Mouse (Mus musculus) urinary bladder, postnatal 14 days (tissue): ENCODE data around the gene Fgd6.

Source experiments
- DNase-seq: peaks from one replicate; pipeline ENCODE4 v3.0.0; 2021; ENCODE audit warnings: low spot score

Gene Fgd6

GRCm38 (mm10) chr10:94095743-94096465, 60.1 kb downstream of the Fgd6 start:
- no peak for DNase-seq

DNA sequence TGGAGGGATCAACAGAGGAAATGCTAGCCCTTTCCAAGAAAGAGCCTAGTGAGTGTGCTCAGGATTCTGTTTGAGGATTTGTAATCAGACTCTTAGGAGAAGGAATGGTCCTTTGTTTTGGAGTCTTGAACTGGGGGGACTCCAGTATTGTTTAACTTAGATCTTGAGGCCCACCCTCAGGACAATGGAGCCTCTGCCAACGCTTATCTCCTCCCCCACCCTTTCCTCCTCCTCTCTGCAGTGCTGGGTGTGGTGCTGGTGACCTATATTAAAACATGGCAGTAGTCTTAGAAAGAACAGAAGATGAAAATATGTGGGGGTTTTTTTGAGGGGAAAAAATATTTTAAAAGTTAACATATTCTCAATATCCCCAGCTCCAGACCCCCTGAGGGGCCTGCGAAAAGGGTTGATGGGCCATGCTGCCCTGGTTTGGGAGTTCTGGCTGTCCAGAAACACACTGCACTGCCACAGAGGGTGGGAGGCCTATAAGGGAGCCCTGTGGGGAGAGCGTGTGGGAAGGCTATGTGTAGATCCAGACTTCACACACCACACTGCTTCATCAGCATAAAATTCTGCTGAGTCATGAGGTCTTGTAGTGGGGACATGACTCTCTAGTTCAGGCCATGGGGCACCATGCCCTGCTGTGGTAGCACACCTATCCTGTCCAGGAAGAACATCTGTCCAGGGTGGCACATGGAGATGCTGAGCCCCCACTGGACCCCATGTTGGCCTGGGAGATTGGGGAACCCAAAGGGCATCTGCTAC, 61.5 kb downstream of the Fgd6 start:
- DNase-seq = no peak

GRCm38 (mm10) chr10:94098100-94098499, 62.3 kb downstream of the Fgd6 start:
- DNase-seq = no peak

DNA sequence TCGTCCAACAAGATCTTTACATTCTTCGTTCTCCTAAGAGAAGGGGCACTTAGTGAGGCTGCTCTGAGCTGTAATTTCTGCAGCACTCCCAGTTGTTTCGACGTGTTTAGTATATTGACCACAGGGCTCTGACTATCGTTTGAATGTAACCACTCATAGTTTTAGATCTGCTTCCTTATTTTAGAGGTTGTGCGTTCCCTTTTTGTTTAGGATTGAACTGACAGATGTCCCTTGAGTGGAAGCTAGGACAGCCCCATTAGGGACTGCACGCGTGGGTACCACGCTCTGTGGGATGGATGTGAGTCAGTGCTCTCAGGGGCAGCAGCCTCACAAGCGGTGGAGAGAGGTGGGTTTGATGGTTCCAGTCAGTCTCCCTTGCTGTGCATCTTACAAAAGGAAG, 69.7 kb downstream of the Fgd6 start:
- DNase-seq = no peak

DNA sequence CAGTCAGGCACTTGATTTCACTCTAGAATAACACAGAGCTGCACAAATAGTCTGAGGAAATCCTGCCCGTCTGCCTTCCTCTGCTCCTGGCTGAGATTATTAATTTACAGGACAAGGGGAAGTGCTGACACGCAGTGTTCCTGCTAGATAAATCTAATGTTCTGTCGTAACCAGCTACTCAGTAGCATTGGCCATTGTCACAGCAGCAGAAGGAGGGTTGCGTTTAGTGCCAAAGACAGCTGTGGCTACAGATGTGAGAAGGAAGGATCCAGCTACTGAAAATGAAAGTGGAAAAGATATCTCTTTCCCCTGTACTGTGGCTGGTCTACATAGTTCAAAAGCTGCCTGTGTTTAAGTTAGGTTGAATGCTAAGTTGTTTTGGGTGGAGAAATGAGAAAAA, 71.4 kb downstream of the Fgd6 start:
- DNase-seq = no peak

DNA sequence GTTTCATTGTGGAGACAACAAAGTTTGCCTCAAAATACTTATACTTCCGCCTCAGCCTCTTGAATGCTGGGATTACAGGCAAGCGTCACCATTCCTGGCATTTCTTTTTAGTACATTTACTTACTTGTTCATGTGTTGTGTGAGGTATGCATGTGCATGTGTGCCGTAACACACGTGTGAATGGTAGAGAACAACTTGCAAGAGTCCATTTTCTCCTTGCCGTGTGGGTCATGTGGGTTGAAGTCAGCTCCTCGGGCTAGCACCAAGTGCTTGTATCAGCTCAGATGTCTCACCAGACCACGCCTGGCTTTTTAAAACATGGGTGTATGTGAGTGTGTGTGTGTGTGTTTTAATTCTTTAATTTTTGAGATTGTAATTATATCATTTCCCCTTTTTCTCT, 71.8 kb downstream of the Fgd6 start:
- no peak for DNase-seq

- no peak for DNase-seq
Measured at GRCm38 (mm10) chr10:94108791-94109190, 73.0 kb downstream of the Fgd6 start.

- no peak for DNase-seq
Measured at GRCm38 (mm10) chr10:94110834-94111754, 75.3 kb downstream of the Fgd6 start.

GRCm38 (mm10) chr10:94112207-94112606, 76.4 kb downstream of the Fgd6 start:
- no peak for DNase-seq

DNA sequence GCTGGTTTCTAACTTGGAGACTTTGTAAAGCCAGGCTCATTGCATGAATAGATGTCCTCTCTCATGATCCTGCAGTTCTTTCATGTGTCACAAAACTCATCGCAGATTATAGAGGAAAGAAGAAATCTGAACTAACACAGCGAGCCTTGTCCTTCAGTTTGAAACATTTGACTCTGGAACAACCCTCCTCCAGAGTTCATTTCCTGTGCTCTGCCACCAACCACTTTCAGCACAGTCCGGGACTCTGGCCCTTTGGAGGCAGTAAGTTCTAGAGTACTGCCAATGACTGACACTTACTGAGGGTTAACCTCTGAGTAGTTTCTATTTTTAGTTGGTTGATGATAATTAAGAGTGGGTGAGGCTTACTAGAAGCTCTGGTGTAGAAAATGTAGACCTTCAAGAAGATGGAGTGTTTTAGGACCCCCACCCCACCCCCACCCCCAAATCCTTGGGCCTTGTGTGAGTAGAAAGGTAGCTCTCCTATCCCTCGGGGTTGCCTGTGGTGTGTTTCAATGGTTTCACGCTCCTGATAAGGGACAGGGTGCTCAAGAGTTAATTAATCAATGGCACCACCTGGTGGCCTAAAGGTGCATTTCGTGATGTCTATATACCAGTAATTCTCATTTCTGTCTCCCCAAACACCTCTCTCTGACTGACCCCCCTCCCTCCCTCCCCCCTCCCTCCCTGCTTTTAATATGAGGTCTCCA, 80.2 kb downstream of the Fgd6 start:
- DNase-seq = peak; percentile 85

- peak; percentile 30 for DNase-seq
Measured at GRCm38 (mm10) chr10:94116781-94117340, 81.1 kb downstream of the Fgd6 start.

GRCm38 (mm10) chr10:94117916-94118315, 82.1 kb downstream of the Fgd6 start:
- no peak for DNase-seq

DNA sequence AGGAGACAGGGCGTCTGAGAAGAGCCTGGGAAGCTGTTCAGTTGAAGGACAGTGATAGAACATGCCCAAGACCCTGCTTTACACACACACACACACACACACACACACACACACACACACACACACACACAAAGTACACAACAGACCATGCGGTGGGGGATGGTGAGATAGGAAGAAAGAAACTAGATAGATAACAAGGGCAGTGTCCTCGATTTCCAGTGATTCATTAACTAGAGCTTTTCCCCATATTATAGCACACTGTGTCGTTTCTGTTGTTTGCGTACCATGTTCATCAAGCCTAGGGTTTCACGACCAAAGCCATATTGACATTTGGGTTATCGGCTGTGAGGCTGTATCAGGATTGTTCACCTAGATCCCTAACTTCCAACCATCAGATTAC, 83.2 kb downstream of the Fgd6 start:
- DNase-seq = no peak

DNA sequence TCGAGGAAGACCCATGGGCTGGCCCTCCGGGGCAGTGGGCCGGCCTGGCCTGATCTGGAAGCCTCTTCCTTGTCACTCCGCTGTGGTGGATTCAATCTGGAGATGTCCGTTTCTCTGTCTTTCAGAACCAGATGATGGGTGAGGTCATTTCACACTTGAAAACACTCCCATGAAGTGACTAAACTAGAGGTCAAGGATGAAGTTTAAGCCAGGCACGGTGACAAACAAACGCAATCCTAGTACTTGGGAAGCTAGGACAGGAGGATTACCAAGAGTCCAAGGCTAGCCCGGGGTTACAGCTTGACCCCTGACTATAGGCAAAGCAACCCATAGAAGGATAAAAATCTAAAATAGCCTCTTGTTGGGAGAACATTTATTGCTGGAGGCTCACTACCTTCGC, 84.9 kb downstream of the Fgd6 start:
- DNase-seq = no peak

GRCm38 (mm10) chr10:94122595-94122994, 86.8 kb downstream of the Fgd6 start:
- DNase-seq = no peak

- DNase-seq = no peak
Measured at GRCm38 (mm10) chr10:94123581-94123980, 87.8 kb downstream of the Fgd6 start.

- peak; percentile 26 for DNase-seq
Measured at GRCm38 (mm10) chr10:94124376-94124775, 88.6 kb downstream of the Fgd6 start.

GRCm38 (mm10) chr10:94129680-94130119, 93.9 kb downstream of the Fgd6 start:
- peak; percentile 50 for DNase-seq

DNA sequence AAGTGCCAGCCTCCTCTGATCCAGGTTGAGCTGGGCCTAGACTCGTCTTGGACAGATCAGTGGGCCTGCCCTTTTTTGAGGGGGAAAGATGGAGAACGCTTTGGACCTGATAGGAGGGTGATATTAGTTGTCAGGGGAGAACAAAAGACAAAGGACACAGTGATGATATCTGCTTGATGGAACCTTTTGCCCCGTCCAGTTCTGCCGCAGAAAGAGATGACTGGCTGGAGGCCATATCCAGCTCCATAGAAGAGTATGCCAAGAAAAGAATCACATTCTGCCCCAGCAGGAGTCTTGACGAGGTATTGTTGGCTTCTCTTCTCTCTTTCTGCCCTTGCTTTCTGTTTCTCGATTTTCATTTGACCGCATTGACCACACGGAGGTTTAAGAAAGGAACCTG, 97.3 kb downstream of the Fgd6 start:
- no peak for DNase-seq

- DNase-seq = no peak
Measured at GRCm38 (mm10) chr10:94133674-94134073, 97.9 kb downstream of the Fgd6 start.
